Mouse (Mus musculus) lung, embryonic 14.5 days (tissue): ENCODE measurements around the gene Park7. TPM values are rescaled to one million over a fixed set of nuclear protein-coding genes. Genes with fewer than 3 reads are reported as not detected.

Experiments used
- ATAC-seq: fragments of 200-750 bp; cut with Nextera tagmentation; 2 replicates; pipeline ENCODE4 v1.8.0; 2017; ENCODE audit warnings: mild to moderate bottlenecking, moderate TSS enrichment, moderate library complexity; ENCODE audit not compliant: insufficient read depth
- DNase-seq: peaks from one replicate; pipeline ENCODE4 v3.0.0-alpha.2; 2015
- H3K27ac ChIP-seq: fragments of 300-500 bp; sonication (generic); 2 replicates; pipeline ENCODE4 v1.5.1; 2014; ENCODE audit warnings: low read depth, mild to moderate bottlenecking, moderate library complexity
- H3K27me3 ChIP-seq: fragments of 300-500 bp; sonication (generic); 2 replicates; pipeline ENCODE4 v1.6.1; 2014; ENCODE audit warnings: low read length, control low read depth; ENCODE audit not compliant: insufficient read depth
- H3K36me3 ChIP-seq: fragments of 300-500 bp; sonication (generic); 2 replicates; pipeline ENCODE4 v1.6.1; 2014; ENCODE audit warnings: control low read depth; ENCODE audit not compliant: insufficient read depth
- H3K4me1 ChIP-seq: fragments of 300-500 bp; sonication (generic); 2 replicates; pipeline ENCODE4 v1.6.1; 2014; ENCODE audit warnings: antibody characterized with exemption, control low read depth; ENCODE audit not compliant: insufficient read depth
- H3K4me2 ChIP-seq: fragments of 300-500 bp; sonication (generic); 2 replicates; pipeline ENCODE4 v1.6.1; 2014; ENCODE audit warnings: mild to moderate bottlenecking
- H3K4me3 ChIP-seq: fragments of 300-500 bp; sonication (generic); 2 replicates; pipeline ENCODE4 v1.5.1; 2014; ENCODE audit warnings: low read depth, low read length
- H3K9ac ChIP-seq: fragments of 300-500 bp; sonication (generic); 2 replicates; pipeline ENCODE4 v1.6.1; 2014
- H3K9me3 ChIP-seq: fragments of 300-500 bp; sonication (generic); 2 replicates; pipeline ENCODE4 v1.6.1; 2016; ENCODE audit warnings: low read depth, low read length, control low read depth
- CTCF ChIP-seq: IDR thresholded peaks from 2 replicates; pipeline ENCODE4 v1.5.1; 2016; ENCODE audit warnings: antibody characterized with exemption, low read depth
- WGBS: fragments of 180-500 bp; shearing (Covaris S2); extraction: QIAGEN DNeasy Blood & Tissue Kit; methylation state at CpG from one replicate; pipeline ENCODE4 v1.1.7; 2014; 5-methylcytosine and 5-hydroxymethylcytosine counted together
- polyA plus RNA-seq: library from polyadenylated mRNA; unstranded; fragments of >200 nt; fragmentation: Nextera tagmentation; extraction: Ambion mirVana; gene quantifications from 2 replicates; pipeline ENCODE4 v1.2.1, GENCODE M21; 2014

The Park7 gene
- 477 and 500 TPM in 2 replicates for polyA plus RNA-seq

DNA sequence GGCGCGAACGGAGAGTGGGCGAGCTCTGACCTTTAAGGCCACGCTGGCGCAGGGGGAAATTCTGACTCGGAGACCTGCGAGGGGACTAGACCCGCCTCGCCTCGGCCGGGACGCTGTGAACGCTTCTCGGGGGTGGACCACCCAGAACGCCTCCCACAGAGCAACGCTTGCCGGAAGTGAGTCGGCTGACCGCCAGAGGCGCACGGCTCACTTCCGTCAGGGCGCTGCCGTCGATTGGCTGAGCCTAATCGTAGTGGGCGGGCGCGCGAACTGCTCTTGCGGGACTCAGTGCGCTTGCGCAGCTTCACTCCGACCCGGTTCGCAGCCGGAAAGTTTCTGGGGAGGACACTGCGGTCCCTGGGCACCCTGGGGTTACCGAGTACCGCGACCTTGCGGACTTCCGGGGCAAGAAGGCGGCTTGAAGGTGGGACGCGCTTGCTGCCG, at the start of gene Park7, which contains the start of gene Tnfrsf9:
TSS of gene Park7 (minus strand) at position 148 of the 444 bp plus-strand sequence.
TSS of gene Tnfrsf9 (plus strand) at position 273 of the 444 bp plus-strand sequence.
- H3K4me2 ChIP-seq = peak within 1 kb of the TSS; percentile 64
- H3K27ac ChIP-seq = peak within 1 kb of the TSS; percentile 86
- 0 out of 2 replicates have a peak, but pooled peaks cover 6% of the 10 kb centered on the region for H3K4me1 ChIP-seq
- DNase-seq (peak; percentile 100), ATAC-seq (peak; percentile 86)
- peak within 1 kb of the TSS; percentile 68 for H3K4me3 ChIP-seq
- H3K9ac ChIP-seq = peak within 1 kb of the TSS; percentile 84
- H3K27me3 ChIP-seq = no peaks in the 10 kb centered on the region
- H3K36me3 ChIP-seq = no peaks in the 10 kb centered on the region
- no peaks in the 10 kb centered on the region for H3K9me3 ChIP-seq
- TF ChIP-seq CTCF = peak; percentile 85
- under 1% methylated on average over 48 of the region's 48 CpGs for WGBS

DNA sequence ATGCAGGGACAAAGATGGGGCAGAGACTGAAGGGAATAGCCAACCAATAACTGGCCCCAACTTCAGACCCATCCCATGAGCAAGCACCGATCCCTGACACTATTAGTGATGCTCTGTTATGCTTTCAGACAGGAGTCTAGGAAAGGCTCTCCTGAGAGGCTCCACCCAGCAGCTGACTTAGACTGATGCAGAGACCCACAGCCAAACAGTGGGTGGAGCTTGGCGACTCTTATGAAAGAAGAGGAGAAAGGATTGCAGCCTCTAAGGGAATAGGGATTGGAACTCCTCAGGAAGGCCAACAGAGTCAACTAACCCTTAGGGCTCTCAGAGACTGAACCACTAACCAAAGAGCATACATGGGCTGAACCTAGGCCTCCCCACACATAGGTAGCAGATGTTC, 49.5 kb upstream of the Park7 start:
- Histone ChIP-seq H3K4me2 (no peak overlapping the region), H3K4me3 (no peak overlapping the region), H3K27ac (no peak overlapping the region), H3K36me3 (no peaks in the 10 kb centered on the region), H3K9me3 (no peaks in the 10 kb centered on the region), H3K4me1 (no peaks in the 10 kb centered on the region), H3K27me3 (no peaks in the 10 kb centered on the region), H3K9ac (no peak overlapping the region)
- 61% methylated on average over 2 of the region's 2 CpGs for WGBS
- no peak for TF ChIP-seq CTCF
- DNase-seq (no peak), ATAC-seq (no peak)

DNA sequence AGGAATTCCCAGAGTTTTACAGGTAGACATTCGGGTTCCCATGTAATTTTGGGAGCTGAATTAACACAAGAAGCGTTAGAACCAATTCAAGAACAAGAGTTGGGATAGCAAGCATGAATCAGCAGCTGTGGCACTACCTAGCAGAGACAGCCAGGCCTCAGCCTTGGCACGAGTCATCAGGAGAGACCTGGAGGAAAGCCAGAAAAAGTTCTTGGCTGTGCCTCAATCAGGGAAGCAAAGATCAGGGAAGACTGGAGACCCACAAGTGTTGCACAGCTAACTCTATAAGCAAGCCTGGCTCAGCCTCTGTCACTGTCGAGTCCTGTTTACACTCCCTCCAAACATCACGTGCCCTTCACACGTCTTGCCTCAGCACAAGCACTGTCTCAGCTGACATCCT, 48.0 kb upstream of the Park7 start:
- no peak overlapping the region for H3K4me2 ChIP-seq
- DNase-seq (peak; percentile 56), ATAC-seq (no peak)
- no peaks in the 10 kb centered on the region for H3K4me1 ChIP-seq
- H3K9me3 ChIP-seq = no peaks in the 10 kb centered on the region
- H3K36me3 ChIP-seq = no peaks in the 10 kb centered on the region
- no peak for TF ChIP-seq CTCF
- H3K4me3 ChIP-seq = no peak overlapping the region
- no peaks in the 10 kb centered on the region for H3K27me3 ChIP-seq
- no peak overlapping the region for H3K9ac ChIP-seq
- WGBS = 32% methylated on average over 6 of the region's 6 CpGs
- H3K27ac ChIP-seq = no peak overlapping the region

DNA sequence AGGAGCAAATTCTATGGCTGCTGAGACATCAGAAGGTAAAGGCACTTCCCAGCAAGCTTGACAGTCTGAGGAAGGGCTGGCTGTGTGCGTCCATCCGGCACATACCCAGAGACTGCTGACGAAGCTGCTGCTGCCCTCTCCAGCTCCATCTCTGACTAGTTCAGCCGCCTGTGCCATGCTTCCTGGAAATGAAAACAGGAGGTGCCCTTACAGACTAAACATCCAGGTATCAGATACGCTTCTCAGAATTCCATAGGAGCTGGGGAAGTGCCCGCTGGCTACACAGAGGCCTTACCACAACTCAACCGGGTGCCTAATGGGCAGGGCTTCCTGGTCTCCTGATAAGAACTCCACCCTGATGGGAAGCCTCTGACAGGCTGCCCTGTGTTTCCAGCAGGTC, 44.3 kb upstream of the Park7 start:
- no peak overlapping the region for H3K4me2 ChIP-seq
- no peak overlapping the region for H3K9ac ChIP-seq
- H3K27ac ChIP-seq = no peak overlapping the region
- no peak for TF ChIP-seq CTCF
- no peak overlapping the region for H3K4me3 ChIP-seq
- H3K36me3 ChIP-seq = no peaks in the 10 kb centered on the region
- no peaks in the 10 kb centered on the region for H3K27me3 ChIP-seq
- ATAC-seq (no peak), DNase-seq (no peak)
- WGBS = 69% methylated on average over 7 of the region's 7 CpGs
- H3K9me3 ChIP-seq = no peaks in the 10 kb centered on the region
- no peaks in the 10 kb centered on the region for H3K4me1 ChIP-seq

DNA sequence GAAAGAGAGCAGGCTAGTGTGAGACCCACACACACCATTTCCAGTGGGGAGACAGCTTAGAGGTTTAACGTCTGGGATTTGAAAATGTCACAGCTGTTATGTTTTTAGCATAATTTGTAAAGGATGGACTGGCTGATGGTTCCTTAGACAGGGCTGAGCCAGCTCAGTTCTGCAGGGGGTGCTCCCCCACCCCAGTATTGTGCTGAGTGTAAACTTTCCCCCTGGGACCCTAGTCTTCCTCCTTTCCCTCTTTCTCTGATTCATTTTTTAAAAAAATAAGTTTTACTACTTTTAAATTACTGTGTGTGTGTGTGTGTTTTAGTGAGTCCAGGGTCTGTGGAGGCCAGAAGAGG, 42.8 kb upstream of the Park7 start:
- 28% methylated on average over 1 of the region's 1 CpGs for WGBS
- ATAC-seq (no peak), DNase-seq (no peak)
- no peaks in the 10 kb centered on the region for H3K36me3 ChIP-seq
- TF ChIP-seq CTCF = no peak
- H3K4me2 ChIP-seq = no peak overlapping the region
- H3K9ac ChIP-seq = no peak overlapping the region
- no peaks in the 10 kb centered on the region for H3K4me1 ChIP-seq
- no peak overlapping the region for H3K4me3 ChIP-seq
- H3K27me3 ChIP-seq = no peaks in the 10 kb centered on the region
- no peak overlapping the region for H3K27ac ChIP-seq
- no peaks in the 10 kb centered on the region for H3K9me3 ChIP-seq

DNA sequence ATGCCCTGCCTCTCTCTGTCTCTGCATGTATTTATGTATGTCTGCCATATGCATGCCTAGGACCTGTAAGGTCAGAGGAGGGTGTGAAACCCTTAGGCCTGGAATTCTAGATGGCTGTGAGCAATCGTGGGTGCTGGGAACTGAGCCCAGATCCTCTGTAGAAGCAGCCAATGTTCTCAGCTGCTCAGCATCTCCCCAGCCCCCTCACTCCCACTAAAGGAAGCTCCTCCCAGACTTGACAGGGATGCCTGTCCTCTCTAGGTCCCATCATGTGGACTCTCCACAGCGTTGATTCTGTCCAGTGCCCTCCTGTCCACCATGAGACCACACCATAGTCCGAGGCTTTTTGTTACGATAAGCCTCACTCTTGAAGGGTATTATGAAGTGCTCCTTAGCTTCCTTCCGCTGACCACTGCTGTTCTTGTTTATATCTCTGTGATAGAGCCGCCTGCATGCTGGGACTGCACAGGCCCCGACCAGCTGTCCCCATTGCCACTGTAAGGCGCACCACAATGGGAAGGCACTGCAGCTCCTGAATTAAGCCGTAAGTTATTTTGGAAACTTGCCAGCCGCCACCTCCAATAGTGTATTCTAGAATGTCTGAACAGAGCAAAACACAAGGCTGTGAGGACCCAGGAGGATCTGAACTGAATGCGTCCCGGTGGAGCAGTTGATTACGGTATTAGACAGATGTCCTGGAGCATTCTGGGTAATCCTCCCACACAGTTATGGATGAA, 42.3 kb upstream of the Park7 start:
- no peaks in the 10 kb centered on the region for H3K36me3 ChIP-seq
- no peak overlapping the region for H3K27ac ChIP-seq
- no peaks in the 10 kb centered on the region for H3K27me3 ChIP-seq
- H3K4me2 ChIP-seq = no peak overlapping the region
- TF ChIP-seq CTCF = no peak
- no peak overlapping the region for H3K4me3 ChIP-seq
- 48% methylated on average over 13 of the region's 13 CpGs for WGBS
- ATAC-seq (no peak), DNase-seq (peak; percentile 44)
- H3K9ac ChIP-seq = no peak overlapping the region
- H3K4me1 ChIP-seq = no peaks in the 10 kb centered on the region
- H3K9me3 ChIP-seq = no peaks in the 10 kb centered on the region

DNA sequence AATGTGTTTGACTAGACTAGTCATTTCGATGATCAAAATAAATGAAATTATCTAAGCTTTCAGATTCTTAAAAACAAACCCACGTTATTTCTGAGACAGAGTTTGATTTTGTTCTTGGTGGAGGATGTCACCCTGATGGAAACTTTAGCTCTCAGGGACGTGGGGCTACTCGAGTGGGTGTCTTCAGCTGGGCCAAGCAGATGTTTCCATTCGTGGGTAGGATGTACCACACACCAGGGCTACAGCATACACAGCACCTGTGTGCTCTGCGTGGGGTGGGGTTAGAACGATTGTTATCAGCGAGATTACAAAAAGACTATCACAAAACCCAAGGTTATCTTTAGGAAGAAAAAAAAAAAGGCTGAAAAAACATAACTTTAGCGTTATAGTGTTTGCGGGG, 36.7 kb upstream of the Park7 start:
- H3K27me3 ChIP-seq = no peaks in the 10 kb centered on the region
- H3K27ac ChIP-seq = no peak overlapping the region
- H3K4me1 ChIP-seq = no peaks in the 10 kb centered on the region
- no peak overlapping the region for H3K4me2 ChIP-seq
- H3K36me3 ChIP-seq = no peaks in the 10 kb centered on the region
- no peak overlapping the region for H3K9ac ChIP-seq
- no peaks in the 10 kb centered on the region for H3K9me3 ChIP-seq
- 75% methylated on average over 10 of the region's 10 CpGs for WGBS
- H3K4me3 ChIP-seq = no peak overlapping the region
- DNase-seq = no peak
- ATAC-seq = no peak
- no peak for TF ChIP-seq CTCF
